Mouse (Mus musculus): ENCODE results near the gene Ank3.

DNA sequence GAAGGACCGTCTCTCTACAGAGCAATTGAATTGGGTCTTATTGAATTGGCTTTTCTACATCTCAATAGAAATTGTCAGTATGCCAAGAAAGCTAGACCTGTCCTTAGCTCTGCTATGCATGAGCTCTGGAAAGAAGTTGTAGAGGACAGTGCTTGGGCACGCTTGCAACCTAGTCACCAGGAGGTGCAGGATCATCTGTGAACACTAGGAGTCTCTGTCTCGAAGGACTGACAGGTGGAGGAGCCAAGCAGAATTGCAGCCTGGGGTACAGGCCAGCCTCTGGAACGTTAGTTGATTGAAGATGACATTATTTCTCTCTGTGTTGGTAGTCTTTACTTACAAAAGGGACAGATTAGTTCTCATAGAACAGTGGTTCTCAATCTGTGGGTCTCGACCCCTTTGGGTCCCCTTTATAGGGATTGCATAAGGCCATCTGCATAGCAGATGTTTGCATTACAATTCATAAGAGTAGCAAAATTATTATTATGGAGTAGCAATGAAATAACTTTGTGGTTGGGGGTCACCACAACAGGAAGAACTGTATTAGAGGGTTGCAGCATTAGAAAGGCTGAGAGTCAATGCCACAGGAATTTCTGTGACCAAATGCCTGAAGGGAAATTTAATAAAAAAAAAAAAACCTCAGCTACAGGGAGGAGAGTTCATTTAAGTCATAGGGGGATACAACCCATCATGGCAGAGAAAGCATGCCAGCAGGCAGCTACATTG lies 454.0 kb downstream of the Ank3 start:
- TF ChIP-seq CTCF (IDR thresholded peaks at IDR 0.05; ENCODE audit: low read depth) (peak; percentile 42), EP300 (IDR thresholded peaks at IDR 0.05; ENCODE audit: low read depth) (no peak)
